Mouse (Mus musculus): Measurements from ENCODE around the gene Cacna1e. TPM values are rescaled to one million over a fixed set of nuclear protein-coding genes. Genes with fewer than 3 reads are reported as not detected.

Gene Cacna1e
- polyA plus RNA-seq, 1 experiment from 2014 or later = 0.20 TPM

DNA sequence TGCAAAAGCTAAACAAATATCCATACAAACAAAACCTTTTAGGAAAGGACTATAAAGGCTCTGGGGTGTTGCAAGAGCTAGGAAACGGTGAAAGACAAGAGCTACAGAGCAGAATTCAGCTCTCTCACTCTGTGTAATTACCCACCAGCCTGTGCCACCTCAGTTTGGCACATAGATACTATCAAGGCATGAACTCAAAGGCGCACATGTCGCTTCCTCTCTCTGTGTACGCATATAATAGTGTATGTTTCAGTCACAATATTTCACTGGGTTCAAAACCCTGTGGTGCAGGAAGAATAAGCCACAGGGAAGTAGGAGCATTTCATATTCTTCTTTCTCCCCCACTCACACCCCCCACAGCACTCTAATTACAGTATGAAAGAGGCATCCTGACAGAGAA, 380.3 kb downstream of the Cacna1e start:
- no peak for ATAC-seq
- TF ChIP-seq CTCF (IDR thresholded peaks at IDR 0.05; ENCODE audit: low read depth) = no peak
- TF ChIP-seq EP300 (IDR thresholded peaks at IDR 0.05; ENCODE audit: low read depth) = no peak
- WGBS (ENCODE audit: insufficient replicate concordance) = 52% methylated on average over 4 of the region's 4 CpGs

DNA sequence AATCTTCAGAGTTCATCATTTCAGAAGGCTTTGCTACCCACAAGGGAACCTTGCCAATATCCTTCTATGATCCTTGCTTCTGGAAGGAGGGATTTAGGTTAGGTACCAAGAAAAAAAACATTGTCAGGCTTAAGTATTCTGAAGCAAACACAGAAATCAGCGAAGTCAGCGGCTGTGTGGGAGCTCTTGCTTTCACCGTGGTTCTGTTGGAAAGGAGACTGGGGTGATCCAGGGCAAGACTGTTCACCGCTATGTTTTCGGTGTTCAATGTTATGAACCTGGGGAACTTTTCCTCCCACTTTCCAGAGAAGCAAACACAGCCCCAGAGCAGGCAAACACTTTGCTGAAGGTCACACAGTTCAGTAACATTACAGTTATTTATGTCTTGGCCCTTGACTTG, 383.4 kb downstream of the Cacna1e start:
- 69% methylated on average over 5 of the region's 5 CpGs for WGBS (ENCODE audit: insufficient replicate concordance)
- no peak overlapping the region for H3K4me3 ChIP-seq (ENCODE audit: low read depth, low read length)
- ATAC-seq (no peak), DNase-seq (no peak)
- no peaks in the 10 kb centered on the region for H3K27me3 ChIP-seq (ENCODE audit: insufficient read depth, low read length)
- TF ChIP-seq EP300 (IDR thresholded peaks at IDR 0.05; ENCODE audit: low read depth) (no peak), CTCF (IDR thresholded peaks at IDR 0.05; ENCODE audit: low read depth) (no peak)
- H3K9me3 ChIP-seq (ENCODE audit: low read length) = no peaks in the 10 kb centered on the region
- H3K27ac ChIP-seq (ENCODE audit: low read depth) = no peak overlapping the region
- H3K4me2 ChIP-seq (ENCODE audit: low read depth, low read length) = no peak overlapping the region
- no peak overlapping the region for H3K9ac ChIP-seq (replicated peaks)
- H3K36me3 ChIP-seq (replicated peaks; ENCODE audit: insufficient read depth, low read length) = no peaks in the 10 kb centered on the region
- H3K4me1 ChIP-seq (ENCODE audit: insufficient read depth) = no peaks in the 10 kb centered on the region

More for the DNA sequence above, 380.3 kb downstream of the Cacna1e start:
- no peak overlapping the region for H3K4me2 ChIP-seq (ENCODE audit: low read depth, low read length)
- H3K27me3 ChIP-seq (ENCODE audit: insufficient read depth, low read length) = no peaks in the 10 kb centered on the region
- no peak overlapping the region for H3K4me3 ChIP-seq (ENCODE audit: low read depth, low read length)
- no peak overlapping the region for H3K9ac ChIP-seq (replicated peaks)
- no peak overlapping the region for H3K27ac ChIP-seq (ENCODE audit: low read depth)
- no peak for DNase-seq
- H3K9me3 ChIP-seq (ENCODE audit: low read length) = no peaks in the 10 kb centered on the region
- no peaks in the 10 kb centered on the region for H3K4me1 ChIP-seq (ENCODE audit: insufficient read depth)
- H3K36me3 ChIP-seq (replicated peaks; ENCODE audit: insufficient read depth, low read length) = no peaks in the 10 kb centered on the region

DNA sequence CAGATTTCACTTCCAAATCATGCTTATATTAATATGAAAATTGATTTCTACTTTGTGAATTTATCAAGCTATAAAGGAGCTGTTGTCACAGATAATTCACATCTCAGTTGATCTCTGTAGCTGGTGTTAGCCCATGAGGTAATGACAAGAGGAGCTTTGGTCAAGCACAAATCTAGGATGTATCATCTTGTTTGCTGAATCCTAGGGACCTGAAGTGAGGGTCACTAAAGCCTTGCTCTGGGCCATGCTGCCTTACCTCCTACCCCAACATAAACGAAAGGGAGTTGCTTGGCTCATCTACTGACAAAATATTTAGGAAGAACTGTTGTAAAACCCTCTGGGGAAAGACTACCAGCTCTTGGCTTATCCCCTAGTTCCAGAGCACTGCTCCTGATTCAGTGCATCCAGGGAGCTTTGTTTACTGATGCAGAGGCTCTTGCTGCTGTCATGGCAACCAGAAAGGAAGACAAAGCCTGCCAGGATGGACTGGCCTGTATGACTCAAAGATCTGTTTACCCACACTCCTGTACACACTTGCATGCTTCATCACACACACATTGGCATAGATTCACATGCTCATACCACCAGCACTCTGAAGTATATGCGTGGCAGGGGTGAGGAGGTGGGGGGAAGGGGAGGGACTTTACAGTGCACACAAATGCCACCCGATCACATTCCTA, 384.0 kb downstream of the Cacna1e start:
- Histone ChIP-seq H3K27ac (ENCODE audit: low read depth) (no peak overlapping the region), H3K4me1 (ENCODE audit: insufficient read depth) (no peaks in the 10 kb centered on the region), H3K9ac (replicated peaks) (no peak overlapping the region), H3K9me3 (ENCODE audit: low read length) (no peaks in the 10 kb centered on the region), H3K36me3 (replicated peaks; ENCODE audit: insufficient read depth, low read length) (no peaks in the 10 kb centered on the region), H3K27me3 (ENCODE audit: insufficient read depth, low read length) (no peaks in the 10 kb centered on the region), H3K4me3 (ENCODE audit: low read depth, low read length) (no peak overlapping the region), H3K4me2 (ENCODE audit: low read depth, low read length) (no peak overlapping the region)
- ATAC-seq (no peak), DNase-seq (no peak)
- 46% methylated on average over 3 of the region's 3 CpGs for WGBS (ENCODE audit: insufficient replicate concordance)
- no peak for TF ChIP-seq CTCF (IDR thresholded peaks at IDR 0.05; ENCODE audit: low read depth)
- no peak for TF ChIP-seq EP300 (IDR thresholded peaks at IDR 0.05; ENCODE audit: low read depth)

DNA sequence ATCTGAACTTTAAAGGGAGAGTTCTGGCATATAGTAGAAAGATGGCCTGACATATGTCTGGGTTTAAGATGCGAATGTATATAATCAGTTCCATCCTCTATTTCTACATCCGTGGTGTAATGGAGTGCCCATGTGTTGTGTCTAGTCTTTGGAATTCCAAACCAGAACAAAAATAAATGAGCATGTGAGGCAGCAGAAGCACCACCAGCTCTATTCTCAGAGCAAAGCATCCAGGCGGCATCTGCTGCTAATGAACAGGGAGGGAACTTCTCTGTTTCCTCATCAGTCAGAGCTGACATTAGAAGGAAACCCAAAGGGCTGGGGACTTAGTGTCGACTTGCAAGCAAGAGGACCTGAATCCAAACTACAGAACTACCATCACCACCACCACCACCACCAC, 385.5 kb downstream of the Cacna1e start:
- H3K36me3 ChIP-seq (replicated peaks; ENCODE audit: insufficient read depth, low read length) = no peaks in the 10 kb centered on the region
- H3K27me3 ChIP-seq (ENCODE audit: insufficient read depth, low read length) = no peaks in the 10 kb centered on the region
- H3K27ac ChIP-seq (ENCODE audit: low read depth) = no peak overlapping the region
- DNase-seq = no peak
- H3K9me3 ChIP-seq (ENCODE audit: low read length) = no peaks in the 10 kb centered on the region
- H3K4me3 ChIP-seq (ENCODE audit: low read depth, low read length) = no peak overlapping the region
- no peaks in the 10 kb centered on the region for H3K4me1 ChIP-seq (ENCODE audit: insufficient read depth)
- TF ChIP-seq CTCF (IDR thresholded peaks at IDR 0.05; ENCODE audit: low read depth) (no peak), EP300 (IDR thresholded peaks at IDR 0.05; ENCODE audit: low read depth) (no peak)
- WGBS (ENCODE audit: insufficient replicate concordance) = 63% methylated on average over 4 of the region's 4 CpGs
- no peak overlapping the region for H3K4me2 ChIP-seq (ENCODE audit: low read depth, low read length)
- H3K9ac ChIP-seq (replicated peaks) = no peak overlapping the region
- no peak for ATAC-seq

- ATAC-seq (no peak), DNase-seq (no peak)
- no peak for TF ChIP-seq EP300 (IDR thresholded peaks at IDR 0.05; ENCODE audit: low read depth)
- TF ChIP-seq CTCF (IDR thresholded peaks at IDR 0.05; ENCODE audit: low read depth) = no peak
- Histone ChIP-seq H3K9ac (replicated peaks) (no peak overlapping the region), H3K4me1 (ENCODE audit: insufficient read depth) (no peaks in the 10 kb centered on the region), H3K4me3 (ENCODE audit: low read depth, low read length) (no peak overlapping the region), H3K27ac (ENCODE audit: low read depth) (no peak overlapping the region), H3K9me3 (ENCODE audit: low read length) (no peaks in the 10 kb centered on the region), H3K36me3 (replicated peaks; ENCODE audit: insufficient read depth, low read length) (no peaks in the 10 kb centered on the region), H3K4me2 (ENCODE audit: low read depth, low read length) (no peak overlapping the region), H3K27me3 (ENCODE audit: insufficient read depth, low read length) (no peaks in the 10 kb centered on the region)
- WGBS (ENCODE audit: insufficient replicate concordance) = 51% methylated on average over 6 of the region's 6 CpGs
Observed at GRCm38 (mm10) chr1:154491071-154491470, 393.2 kb downstream of the Cacna1e start.

DNA sequence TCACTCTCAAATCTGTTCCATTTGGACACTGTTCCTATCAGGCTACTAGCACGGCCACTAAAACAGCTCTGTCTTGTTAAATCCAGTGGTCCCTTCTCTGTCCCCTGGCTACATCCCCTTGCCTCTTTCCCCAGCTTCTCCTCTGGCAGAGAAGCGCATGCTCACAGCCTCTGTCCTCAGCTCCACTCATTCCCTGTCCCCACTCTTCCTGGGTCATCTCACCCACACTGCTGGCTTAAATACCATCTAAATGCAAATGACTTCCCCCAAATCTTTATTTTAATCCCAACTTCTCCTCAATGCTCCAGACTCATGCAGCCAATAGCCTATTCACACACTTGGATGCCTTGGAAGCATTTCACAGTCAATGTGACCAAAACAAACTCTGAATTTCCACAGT, 407.6 kb downstream of the Cacna1e start:
- Histone ChIP-seq H3K27me3 (ENCODE audit: insufficient read depth, low read length) (no peaks in the 10 kb centered on the region), H3K4me1 (ENCODE audit: insufficient read depth) (no peaks in the 10 kb centered on the region), H3K36me3 (replicated peaks; ENCODE audit: insufficient read depth, low read length) (no peaks in the 10 kb centered on the region), H3K9ac (replicated peaks) (no peak overlapping the region), H3K4me2 (ENCODE audit: low read depth, low read length) (no peak overlapping the region), H3K4me3 (ENCODE audit: low read depth, low read length) (no peak overlapping the region), H3K27ac (ENCODE audit: low read depth) (no peak overlapping the region), H3K9me3 (ENCODE audit: low read length) (no peaks in the 10 kb centered on the region)
- WGBS (ENCODE audit: insufficient replicate concordance) = 80% methylated on average over 2 of the region's 2 CpGs
- TF ChIP-seq EP300 (IDR thresholded peaks at IDR 0.05; ENCODE audit: low read depth) (no peak), CTCF (IDR thresholded peaks at IDR 0.05; ENCODE audit: low read depth) (no peak)
- DNase-seq = no peak
- ATAC-seq = no peak
